Mouse (Mus musculus) induced T-regulatory cell, adult 2 months (primary cell): ENCODE results near the gene Ywhag.

ENCODE experiments used
- DNase-seq: peaks from one replicate; pipeline ENCODE4 v3.0.0-alpha.2; 2012; ENCODE audit warnings: low read depth

The Ywhag gene

GRCm38 (mm10) chr5:135911633-135912220 lies 22.7 kb downstream of the Ywhag start:
- no peak for DNase-seq

DNA sequence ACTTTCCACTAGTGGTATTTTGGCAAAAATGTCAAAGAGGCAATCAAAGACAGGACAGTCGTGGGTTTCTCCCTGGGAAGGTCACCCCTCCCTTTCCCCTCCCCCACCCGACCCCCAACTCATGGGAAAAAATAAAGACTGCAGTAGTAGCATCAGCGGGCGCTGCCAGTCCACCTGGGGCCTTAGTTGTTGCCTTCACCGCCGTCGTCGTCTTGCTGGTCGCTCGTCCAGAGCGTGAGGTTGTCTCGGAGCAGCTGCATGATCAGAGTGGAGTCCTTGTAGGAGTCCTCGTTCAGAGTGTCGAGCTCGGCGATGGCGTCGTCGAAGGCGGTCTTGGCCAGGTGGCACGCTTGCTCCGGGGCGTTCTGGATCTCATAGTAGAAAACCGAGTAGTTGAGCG lies 23.6 kb downstream of the Ywhag start:
- DNase-seq: no peak

GRCm38 (mm10) chr5:135909646-135910045 lies 24.8 kb downstream of the Ywhag start:
- no peak for DNase-seq

DNA sequence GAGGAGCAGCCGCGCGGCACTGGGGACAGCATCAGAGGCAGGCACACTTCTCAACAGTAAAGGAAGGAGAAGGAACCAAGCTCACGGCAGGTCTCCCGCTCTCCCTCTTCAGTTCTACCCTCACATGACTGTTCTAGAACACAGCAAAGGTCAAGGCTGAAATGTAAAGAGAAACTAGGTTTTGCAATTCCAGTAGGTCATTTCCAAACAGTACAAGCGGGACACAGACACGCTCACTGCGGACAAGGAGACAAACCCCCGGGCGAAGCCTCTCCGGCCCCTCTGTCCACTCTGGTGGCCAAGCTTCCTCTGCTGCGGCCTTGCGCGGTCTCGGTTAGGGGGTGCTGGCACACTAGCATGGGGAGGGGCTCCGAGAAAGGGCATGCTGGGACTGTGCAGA lies 25.4 kb downstream of the Ywhag start:
- DNase-seq: no peak

- DNase-seq: no peak
These were observed 26.2 kb downstream of the Ywhag start for GRCm38 (mm10) chr5:135908185-135908584.

- DNase-seq: no peak
These were observed 27.2 kb downstream of the Ywhag start for GRCm38 (mm10) chr5:135907256-135907655.

- no peak for DNase-seq
These were observed 27.6 kb downstream of the Ywhag start for GRCm38 (mm10) chr5:135906846-135907245.

DNA sequence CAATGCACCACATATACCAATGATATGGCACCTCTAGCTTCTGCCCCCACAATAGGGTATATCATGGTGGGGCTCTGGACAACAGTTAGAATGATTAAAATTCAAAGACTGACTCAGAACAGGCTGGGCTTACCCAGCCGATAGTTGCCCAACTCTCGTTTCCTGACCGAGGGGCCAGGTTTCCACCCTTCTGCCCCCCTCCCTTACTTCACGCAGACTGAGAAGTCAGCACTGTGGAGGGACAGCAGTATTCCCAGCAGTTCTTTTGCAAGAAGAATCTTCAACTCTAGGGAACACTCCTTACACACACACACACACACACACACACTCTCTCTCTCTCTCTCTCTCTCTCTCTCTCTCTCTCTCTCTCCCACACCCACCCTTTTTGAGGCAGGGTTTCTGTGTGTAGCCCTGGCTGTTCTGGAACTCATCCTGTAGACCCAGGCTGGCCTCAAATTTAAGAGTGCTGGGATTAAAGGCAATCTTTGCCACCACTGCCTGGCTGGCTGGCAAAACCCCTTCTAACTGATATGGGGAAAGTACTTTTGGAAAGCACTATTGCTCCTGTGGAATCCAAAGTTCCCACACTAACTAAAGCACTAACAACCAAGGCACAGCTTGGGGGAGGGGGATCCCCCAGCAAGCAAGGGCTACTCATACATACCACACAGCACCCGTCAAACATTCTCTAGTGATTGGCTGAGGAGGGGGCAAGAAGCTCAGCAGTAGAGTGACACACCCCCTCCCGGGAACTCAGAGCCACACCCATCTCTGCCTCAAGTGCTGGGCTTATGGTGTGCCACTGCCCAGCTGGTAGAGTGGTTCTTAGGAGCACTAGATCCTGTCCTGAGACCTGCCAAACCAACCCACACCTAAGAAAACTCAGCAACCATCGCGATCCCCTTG lies 28.8 kb downstream of the Ywhag start:
- DNase-seq: no peak

DNA sequence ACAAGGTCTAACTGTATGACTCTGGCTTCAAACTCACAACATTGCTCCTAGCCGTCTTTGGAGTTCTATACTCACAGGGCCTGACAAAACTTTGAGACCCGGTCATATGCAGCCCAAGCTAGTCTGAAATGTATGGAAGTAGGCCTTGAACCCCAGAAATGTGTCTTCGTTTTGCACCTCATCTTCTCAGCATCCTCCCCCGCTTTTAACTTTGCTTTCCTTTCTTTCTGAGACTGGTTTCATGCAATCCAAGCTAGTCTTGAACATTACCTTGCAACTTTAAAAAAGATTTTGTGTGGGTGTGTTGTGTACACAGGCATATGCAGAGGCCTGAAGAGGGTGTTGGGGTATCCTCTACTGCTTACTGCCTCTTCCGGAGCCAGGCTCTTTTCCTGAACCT lies 30.2 kb downstream of the Ywhag start:
- DNase-seq: no peak

- DNase-seq: peak; percentile 79
These were observed 30.8 kb downstream of the Ywhag start for GRCm38 (mm10) chr5:135903551-135904151.

DNA sequence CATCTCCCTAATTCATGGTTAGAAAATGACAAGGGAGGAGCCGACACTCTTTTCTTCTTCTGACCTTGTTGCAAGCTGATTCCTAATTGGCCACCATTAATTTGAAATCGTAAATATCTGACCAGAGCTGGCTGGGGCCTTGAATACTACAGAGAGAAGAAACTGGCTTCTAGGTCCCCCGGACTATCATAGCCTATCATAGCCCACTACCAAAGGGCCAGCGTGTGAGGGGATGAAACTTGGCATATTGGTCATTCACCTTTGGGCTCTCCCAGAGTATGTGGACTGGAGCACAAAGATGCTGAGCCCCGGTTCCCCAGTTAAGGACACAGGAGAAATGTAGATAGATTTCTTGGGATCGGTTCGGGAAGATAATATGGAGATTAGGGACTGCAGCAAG lies 31.4 kb downstream of the Ywhag start:
- no peak for DNase-seq

- DNase-seq: peak; percentile 82
These were observed 32.9 kb downstream of the Ywhag start for GRCm38 (mm10) chr5:135901354-135902095.

DNA sequence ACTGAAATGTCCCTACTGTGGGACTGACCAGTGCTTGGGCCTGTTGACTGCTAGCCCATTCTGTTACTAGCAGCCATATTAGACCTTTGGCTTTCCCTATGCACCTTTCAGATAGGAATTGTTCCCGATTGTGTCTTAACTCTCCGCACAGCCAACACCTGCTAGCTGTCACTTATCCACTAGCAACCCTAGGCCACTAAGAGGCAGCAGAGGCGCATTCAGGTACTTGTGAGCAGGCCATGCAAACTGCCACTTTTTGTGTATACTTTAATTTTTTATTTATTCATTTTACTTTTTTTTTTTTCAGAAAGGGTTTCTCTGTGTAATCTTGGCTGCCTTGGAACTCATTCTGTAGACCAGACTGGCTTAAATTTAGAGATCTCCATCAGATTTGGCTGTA lies 33.7 kb downstream of the Ywhag start:
- peak; percentile 40 for DNase-seq

- no peak for DNase-seq
These were observed 34.6 kb downstream of the Ywhag start for GRCm38 (mm10) chr5:135899833-135900232.

GRCm38 (mm10) chr5:135898995-135899394 lies 35.4 kb downstream of the Ywhag start:
- no peak for DNase-seq

DNA sequence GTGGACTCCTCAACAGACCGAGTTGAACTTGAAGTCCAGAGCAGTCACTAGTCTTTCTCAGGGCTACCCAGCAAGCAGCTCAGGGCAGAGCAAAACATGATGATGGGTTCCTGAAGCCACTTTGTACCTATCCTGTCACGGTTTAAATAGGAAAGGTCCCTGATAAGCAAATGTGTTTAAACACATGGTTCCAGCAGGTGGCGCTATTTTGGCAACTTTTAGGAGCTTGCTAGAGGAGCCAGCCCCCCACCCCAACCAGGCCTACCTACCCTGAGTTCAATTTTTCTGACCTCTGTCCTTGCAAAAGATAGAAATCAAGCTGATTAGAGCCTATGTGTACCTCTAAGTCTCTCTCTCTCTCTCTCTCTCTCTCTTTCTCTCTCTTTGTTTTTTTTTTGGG lies 36.4 kb downstream of the Ywhag start:
- peak; percentile 85 for DNase-seq

- DNase-seq: no peak
These were observed 39.5 kb downstream of the Ywhag start for GRCm38 (mm10) chr5:135894958-135895357.

GRCm38 (mm10) chr5:135892589-135893351 lies 41.6 kb downstream of the Ywhag start:
- DNase-seq: no peak

- DNase-seq: no peak
These were observed 43.5 kb downstream of the Ywhag start for GRCm38 (mm10) chr5:135890920-135891319.

DNA sequence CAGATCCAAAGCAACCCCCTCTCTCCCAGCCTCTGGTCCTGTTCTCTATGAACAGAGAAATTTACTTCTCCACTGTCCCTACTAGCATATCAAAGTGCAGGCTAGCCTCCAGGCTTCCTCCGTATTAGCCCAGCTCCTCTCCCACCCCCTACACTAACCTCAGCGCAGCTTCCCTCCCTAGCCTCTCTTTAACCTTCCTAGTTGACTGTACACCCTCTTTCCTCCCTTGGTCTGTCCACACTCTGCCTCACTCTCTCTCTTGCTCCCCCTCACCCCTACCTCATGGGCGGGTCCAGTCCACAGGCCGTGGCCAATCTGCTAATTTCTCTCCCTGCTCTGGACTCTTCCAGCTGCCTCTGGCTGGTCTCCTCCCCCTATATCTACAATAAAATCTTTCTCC lies 44.1 kb downstream of the Ywhag start:
- DNase-seq: no peak

DNA sequence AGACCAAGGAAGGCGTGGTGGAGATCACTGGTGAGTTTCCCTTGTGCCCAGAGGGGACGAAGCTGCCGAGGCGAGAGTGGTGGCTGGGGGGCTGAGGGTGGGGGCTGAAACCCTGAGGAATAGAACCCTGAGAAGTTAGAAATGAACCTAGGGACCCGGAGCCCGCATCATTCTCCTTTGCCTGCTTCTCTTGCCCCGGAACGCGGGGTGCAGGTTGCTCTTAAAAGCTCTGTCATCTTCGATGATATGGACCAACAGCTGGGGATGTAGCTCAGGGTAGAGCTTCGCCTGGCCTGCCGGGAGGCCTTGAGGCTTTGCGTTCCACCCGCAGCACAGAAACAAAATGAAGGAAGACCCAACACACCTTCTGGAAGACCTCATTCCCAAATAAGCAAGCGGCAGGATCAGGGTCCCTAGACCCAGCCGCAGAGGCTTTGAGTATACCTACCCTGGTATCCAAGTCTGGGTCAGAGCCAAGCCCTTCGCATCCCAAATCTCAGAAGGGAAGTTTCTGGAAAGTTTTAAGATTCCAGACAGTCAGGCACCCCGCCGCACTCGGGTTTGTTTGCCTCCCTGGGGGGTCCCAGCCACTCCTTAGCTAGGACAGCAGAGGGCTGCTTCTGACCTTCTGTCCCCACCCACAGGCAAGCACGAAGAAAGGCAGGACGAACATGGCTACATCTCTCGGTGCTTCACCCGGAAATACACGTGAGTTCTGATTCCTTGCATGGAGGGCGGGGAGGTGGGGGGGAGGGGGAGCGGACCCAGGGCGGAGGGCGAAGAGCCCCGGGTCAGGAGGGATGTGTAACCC lies 45.8 kb downstream of the Ywhag start:
- DNase-seq: no peak
